In genomic region chr10:40379682-40380081, GRCm38 (mm10) we compare ENCODE assay signal across 25 mouse cellular contexts. TPM values are rescaled to one million over a fixed set of nuclear protein-coding genes. Genes with fewer than 3 reads are reported as not detected.
A peak's percentile ranks its signal among the peaks of the same experiment; 100 is the strongest.
DNase-seq lines count a peak whose midpoint lies in the region; ATAC-seq and TF ChIP-seq lines count a peak whose summit lies in the region.
"Had no signal": no experiment of that assay in that cellular context is flagged by ENCODE, and none has a peak within 500 bp of the region (broad histone marks: within the 10 kb centered on the region; RNA-seq: fewer than 3 reads in every experiment).

No protein-coding gene starts in this region.

- peak overlapping the region; percentile 53; the same call in 1 of the 2 replicates for H3K27ac ChIP-seq in gastrocnemius, adult 2 months
- no peak overlapping the region for H3K27ac ChIP-seq in forebrain, embryonic 16.5 days (ENCODE audit: low read length)
- H3K27ac ChIP-seq: embryonic facial prominence, embryonic 15.5 days; forebrain, embryonic 10.5 days; heart, embryonic 10.5 days; hindbrain, embryonic 12.5 days; hindbrain, postnatal 0 days had no signal

- H3K9me3 ChIP-seq in forebrain, embryonic 16.5 days (ENCODE audit: control insufficient read depth, low read length): no peaks in the 10 kb centered on the region
- H3K9me3 ChIP-seq: embryonic facial prominence, embryonic 15.5 days; forebrain, embryonic 10.5 days; heart, embryonic 10.5 days; hindbrain, embryonic 12.5 days had no signal

- 74% methylated on average over 1 of the region's 1 CpGs for WGBS in forebrain, embryonic 16.5 days

- H3K9ac ChIP-seq in forebrain, embryonic 16.5 days (replicated peaks; ENCODE audit: low read depth, low read length): no peak overlapping the region
- H3K9ac ChIP-seq: embryonic facial prominence, embryonic 15.5 days; hindbrain, embryonic 12.5 days had no signal

- DNase-seq in gastrocnemius, adult 2 months: no peak
- DNase-seq in gastrocnemius, postnatal 4 days (ENCODE audit: low spot score in 2 of 2): no peak
- peak; percentile 22 for DNase-seq in lung, postnatal 25 days (ENCODE audit: low spot score)
- DNase-seq in lung, postnatal 4 days: no peak
- DNase-seq in 3134 (ENCODE audit: extremely low read depth, insufficient read length, low spot score): peak; percentile 8
- DNase-seq in gonadal fat pad, adult 2 months (ENCODE audit: low read depth): peak; percentile 8
- DNase-seq in spleen, postnatal 14 days (ENCODE audit: low spot score in 2 of 2): no peak
- DNase-seq: adrenal gland, adult 8-10 months; adrenal gland, postnatal 36 days; cerebellum, adult 11 months; cerebellum, adult 8-10 months; cerebellum, postnatal 14 days; embryo, embryonic 11 days; gastrocnemius, postnatal 10 days; heart, postnatal 10 days; heart, postnatal 4 days had no signal

- no peak overlapping the region for H3K4me3 ChIP-seq in gastrocnemius, adult 2 months
- no peak overlapping the region for H3K4me3 ChIP-seq in forebrain, embryonic 16.5 days (replicated peaks; ENCODE audit: low read length)
- H3K4me3 ChIP-seq: embryonic facial prominence, embryonic 15.5 days; erythroblast, embryonic 14.5 days; forebrain, embryonic 10.5 days; heart, embryonic 10.5 days; hindbrain, embryonic 12.5 days had no signal

- H3K4me2 ChIP-seq in forebrain, embryonic 16.5 days (ENCODE audit: low read length): no peak overlapping the region
- H3K4me2 ChIP-seq: embryonic facial prominence, embryonic 15.5 days; hindbrain, embryonic 12.5 days had no signal

- 0 out of 2 replicates have a peak, but pooled peaks cover 3% of the 10 kb centered on the region for H3K4me1 ChIP-seq in forebrain, embryonic 16.5 days (replicated peaks; ENCODE audit: control insufficient read depth, insufficient read depth, low read length)

- no peak for ATAC-seq in forebrain, embryonic 16.5 days
- ATAC-seq: forebrain, embryonic 14.5 days; hindbrain, postnatal 0 days had no signal

- no peaks in the 10 kb centered on the region for H3K27me3 ChIP-seq in forebrain, embryonic 16.5 days (replicated peaks; ENCODE audit: control insufficient read depth, insufficient read depth, low read length)
- H3K27me3 ChIP-seq: CH12.LX; embryonic facial prominence, embryonic 15.5 days; hindbrain, embryonic 12.5 days had no signal

- no peaks in the 10 kb centered on the region for H3K36me3 ChIP-seq in forebrain, embryonic 16.5 days (ENCODE audit: control insufficient read depth, insufficient read depth)
- H3K36me3 ChIP-seq: embryonic facial prominence, embryonic 15.5 days; forebrain, embryonic 10.5 days; heart, embryonic 10.5 days; hindbrain, embryonic 12.5 days had no signal

- intact Hi-C loops in gastrocnemius, adult 2 months (cut with DNase I): no loop called here

- no peak for TF ChIP-seq CTCF in gastrocnemius, adult 2 months (IDR thresholded peaks at IDR 0.05)

RNA-seq across cellular contexts. Expression of gene Cdk19, which starts 40.3 kb away (rescaled TPM):
- 10 to 100 TPM in 1 of 2 experiments, 1 to 10 TPM in 1; 5.9 to 32.3 TPM for total RNA-seq in gastrocnemius, adult 2 months (2021)
- 10 to 100 TPM in 1 of 2 experiments, 1 to 10 TPM in 1; 8.7 to 10.3 TPM for total RNA-seq in gastrocnemius, postnatal 4 days (2021)
- polyA plus RNA-seq in gonadal fat pad, adult 2 months (2012; rRNA removed): 5.1 and 6.3 TPM in 2 replicates
- polyA plus RNA-seq in forebrain, embryonic 16.5 days (2015; fragmentation: Nextera tagmentation; extraction: Ambion mirVana): 19.6 and 23.9 TPM in 2 replicates

Comparison
In these comparisons a context has a peak if more than half of its experiments do, and no peak if none do; other contexts are left out.
1. DNase-seq: peak in lung, postnatal 25 days (single experiment), 3134 (single experiment) and gonadal fat pad, adult 2 months (single experiment); none in gastrocnemius, adult 2 months (single experiment), gastrocnemius, postnatal 4 days (0 of 2), lung, postnatal 4 days (0 of 2) and spleen, postnatal 14 days (0 of 2).